Mouse (Mus musculus) brain, embryonic 14.5 days (tissue): ENCODE data around the gene Sox6.
"Not testable (repeated sequence)": the region's sequence is repeated elsewhere in the genome, so short reads cannot be mapped to it uniquely, and the experiment has no call there.

Experiments used
- CTCF ChIP-seq: fragments of 200-500 bp; IDR thresholded peaks from 2 replicates; pipeline ENCODE4 v1.5.1; 2012; ENCODE audit warnings: inconsistent platforms, mild to moderate bottlenecking, moderate library complexity, borderline replicate concordance; ENCODE audit not compliant: insufficient read depth, insufficient read length; ENCODE audit errors: extremely low read depth
- POLR2A ChIP-seq: fragments of 200-500 bp; IDR thresholded peaks from 2 replicates; pipeline ENCODE4 v1.6.1; 2012; ENCODE audit warnings: mild to moderate bottlenecking, inconsistent platforms, borderline replicate concordance; ENCODE audit not compliant: poor library complexity, insufficient read depth, insufficient read length, severe bottlenecking; ENCODE audit errors: extremely low read depth

DNA sequence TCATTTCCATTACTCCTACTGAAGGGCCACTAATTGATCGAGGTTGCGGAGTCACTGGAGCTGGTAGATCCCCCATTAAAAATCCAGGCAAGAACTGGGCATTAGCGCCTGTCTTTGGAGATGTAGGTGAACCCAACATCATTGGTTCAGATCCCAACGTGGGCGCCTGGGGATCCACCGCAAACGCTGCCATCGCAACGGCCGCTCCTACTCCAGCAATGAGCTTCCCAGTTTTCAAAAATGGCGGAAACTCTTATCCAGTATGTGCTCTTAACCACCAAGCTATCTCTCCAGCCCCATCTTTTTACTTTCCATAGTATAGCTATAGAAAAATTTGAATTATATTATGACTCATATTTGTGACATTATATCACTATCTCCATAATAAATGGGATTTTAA lies 45.8 kb upstream of the Sox6 start, which contains the start of gene Gm4353:
- TF ChIP-seq CTCF, POLR2A: not testable (repeated sequence)
